Mouse (Mus musculus): ENCODE results near the gene Atxn1. TPM values are rescaled to one million over a fixed set of nuclear protein-coding genes. Genes with fewer than 3 reads are reported as not detected.

Gene Atxn1
- polyA plus RNA-seq, 1 experiment from 2014 or later, result 6.8 TPM

DNA sequence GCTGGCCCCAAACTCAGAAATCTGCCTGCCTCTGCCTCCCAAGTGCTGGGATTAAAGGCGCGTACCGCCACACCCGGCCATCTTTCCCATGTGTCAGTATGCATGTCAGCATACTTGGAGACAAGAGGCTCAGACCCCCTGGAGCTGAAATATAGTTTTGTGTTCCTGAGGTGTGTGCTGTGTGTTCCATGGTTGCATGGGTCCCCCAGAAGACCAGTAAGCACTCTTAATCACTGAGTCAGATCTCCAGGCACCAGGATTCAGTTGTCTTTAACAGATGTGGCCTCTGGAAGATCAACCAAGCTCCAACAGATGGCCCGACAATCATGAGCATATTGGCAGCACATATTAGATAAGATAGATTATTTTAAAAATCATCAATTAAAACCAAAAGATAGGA is 62.4 kb downstream of the Atxn1 start:
- 98% methylated on average over 5 of the region's 5 CpGs for WGBS
- Histone ChIP-seq H3K4me3 (replicated peaks; ENCODE audit: low read depth, low read length) (no peak overlapping the region), H3K36me3 (ENCODE audit: insufficient read depth, low read length) (no peaks in the 10 kb centered on the region), H3K4me2 (ENCODE audit: low read length) (no peak overlapping the region), H3K4me1 (replicated peaks; ENCODE audit: insufficient read depth, low read length) (peaks cover 22% of the 10 kb centered on the region), H3K27me3 (ENCODE audit: insufficient read depth, low read length) (no peaks in the 10 kb centered on the region), H3K27ac (no peak overlapping the region), H3K9me3 (replicated peaks; ENCODE audit: low read length) (no peaks in the 10 kb centered on the region), H3K9ac (ENCODE audit: low read depth, low read length) (no peak overlapping the region)
- TF ChIP-seq CTCF (IDR thresholded peaks at IDR 0.05; ENCODE audit: low read depth), result no peak
- DNase-seq (ENCODE audit: low spot score) (no peak), ATAC-seq (replicated peaks; ENCODE audit: low FRiP score, low read depth) (no peak)

DNA sequence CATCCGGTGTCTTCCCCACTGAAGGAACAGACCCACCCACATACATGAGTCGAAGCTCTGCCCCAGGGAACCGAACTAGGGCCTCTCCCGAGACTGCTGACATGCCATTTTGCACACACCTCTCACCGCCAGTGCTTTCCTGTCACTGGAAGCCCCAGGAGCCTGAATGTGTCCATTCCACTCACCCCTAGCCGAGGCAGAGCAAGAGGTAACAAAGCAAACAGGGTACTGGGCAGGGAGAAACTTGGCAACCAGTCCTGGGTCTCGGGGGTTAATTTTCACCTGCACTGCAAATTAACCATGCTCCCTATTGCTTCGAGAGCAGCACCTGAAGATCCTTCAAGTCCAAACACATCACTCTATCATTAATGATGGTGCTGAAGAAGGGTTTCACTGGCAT is 64.0 kb downstream of the Atxn1 start:
- no peak for TF ChIP-seq CTCF (IDR thresholded peaks at IDR 0.05; ENCODE audit: low read depth)
- Histone ChIP-seq H3K9ac (ENCODE audit: low read depth, low read length) (no peak overlapping the region), H3K9me3 (replicated peaks; ENCODE audit: low read length) (no peaks in the 10 kb centered on the region), H3K4me3 (replicated peaks; ENCODE audit: low read depth, low read length) (no peak overlapping the region), H3K4me1 (replicated peaks; ENCODE audit: insufficient read depth, low read length) (peaks cover 8% of the 10 kb centered on the region), H3K27me3 (ENCODE audit: insufficient read depth, low read length) (no peaks in the 10 kb centered on the region), H3K27ac (no peak overlapping the region), H3K4me2 (ENCODE audit: low read length) (no peak overlapping the region), H3K36me3 (ENCODE audit: insufficient read depth, low read length) (no peaks in the 10 kb centered on the region)
- ATAC-seq (replicated peaks; ENCODE audit: low FRiP score, low read depth), result no peak
- WGBS, result 85% methylated on average over 8 of the region's 8 CpGs
- no peak for DNase-seq (ENCODE audit: low spot score)

DNA sequence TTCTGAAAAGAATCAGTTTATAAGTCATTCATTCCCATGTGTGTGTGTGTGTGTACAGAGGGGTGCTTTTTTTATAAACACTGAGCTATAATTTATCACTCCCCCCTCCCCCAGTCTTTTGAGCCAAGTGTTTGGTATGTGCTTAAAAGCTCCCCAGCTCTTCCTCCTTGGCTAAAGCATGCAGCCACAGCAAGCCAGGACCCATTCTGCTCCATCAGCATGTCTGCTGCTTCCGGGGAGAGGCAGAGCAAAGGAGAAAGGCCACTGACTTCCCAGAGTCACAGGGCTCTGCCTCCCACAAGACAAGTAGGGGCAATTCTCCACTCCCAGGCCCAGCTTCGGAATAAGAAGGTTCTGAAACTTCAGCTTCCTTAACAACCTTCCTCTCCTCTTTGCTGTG is 67.2 kb downstream of the Atxn1 start:
- H3K9me3 ChIP-seq (replicated peaks; ENCODE audit: low read length), result no peaks in the 10 kb centered on the region
- TF ChIP-seq CTCF (IDR thresholded peaks at IDR 0.05; ENCODE audit: low read depth), result no peak
- DNase-seq (ENCODE audit: low spot score) (peak; percentile 78), ATAC-seq (replicated peaks; ENCODE audit: low FRiP score, low read depth) (no peak)
- no peak overlapping the region for H3K9ac ChIP-seq (ENCODE audit: low read depth, low read length)
- no peak overlapping the region for H3K4me3 ChIP-seq (replicated peaks; ENCODE audit: low read depth, low read length)
- WGBS, result 7% methylated on average over 2 of the region's 2 CpGs
- no peak overlapping the region for H3K4me2 ChIP-seq (ENCODE audit: low read length)
- 0 out of 2 replicates have a peak overlapping the region, but pooled peaks have one; percentile 42 for H3K27ac ChIP-seq
- no peaks in the 10 kb centered on the region for H3K27me3 ChIP-seq (ENCODE audit: insufficient read depth, low read length)
- no peaks in the 10 kb centered on the region for H3K36me3 ChIP-seq (ENCODE audit: insufficient read depth, low read length)
- peaks cover 17% of the 10 kb centered on the region for H3K4me1 ChIP-seq (replicated peaks; ENCODE audit: insufficient read depth, low read length)

DNA sequence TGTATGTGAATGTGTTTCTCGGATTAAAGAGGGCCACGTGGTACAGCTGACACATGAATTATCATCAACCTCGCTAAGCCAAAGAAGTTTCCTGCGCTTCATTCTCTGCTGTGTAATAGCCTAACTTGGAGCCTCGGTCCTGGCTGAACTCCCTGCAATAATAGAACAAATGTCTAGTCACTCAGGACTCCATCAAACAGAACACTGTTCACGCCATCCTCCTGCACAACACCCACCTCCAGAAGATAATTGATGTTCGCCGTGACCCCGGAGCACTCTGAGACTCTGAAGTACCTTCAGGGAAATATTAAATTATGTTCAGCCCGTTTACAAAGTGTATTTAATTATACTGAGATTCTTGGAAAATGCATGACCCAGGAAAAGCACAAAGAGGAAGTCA is 70.0 kb downstream of the Atxn1 start:
- no peak overlapping the region for H3K9ac ChIP-seq (ENCODE audit: low read depth, low read length)
- H3K36me3 ChIP-seq (ENCODE audit: insufficient read depth, low read length), result no peaks in the 10 kb centered on the region
- DNase-seq (ENCODE audit: low spot score) (peak; percentile 69), ATAC-seq (replicated peaks; ENCODE audit: low FRiP score, low read depth) (no peak)
- no peak for TF ChIP-seq CTCF (IDR thresholded peaks at IDR 0.05; ENCODE audit: low read depth)
- no peak overlapping the region for H3K4me3 ChIP-seq (replicated peaks; ENCODE audit: low read depth, low read length)
- H3K4me2 ChIP-seq (ENCODE audit: low read length), result no peak overlapping the region
- 0 out of 2 replicates have a peak overlapping the region, but pooled peaks have one; percentile 21 for H3K27ac ChIP-seq
- peaks cover 17% of the 10 kb centered on the region for H3K4me1 ChIP-seq (replicated peaks; ENCODE audit: insufficient read depth, low read length)
- no peaks in the 10 kb centered on the region for H3K27me3 ChIP-seq (ENCODE audit: insufficient read depth, low read length)
- 52% methylated on average over 10 of the region's 10 CpGs for WGBS
- no peaks in the 10 kb centered on the region for H3K9me3 ChIP-seq (replicated peaks; ENCODE audit: low read length)

DNA sequence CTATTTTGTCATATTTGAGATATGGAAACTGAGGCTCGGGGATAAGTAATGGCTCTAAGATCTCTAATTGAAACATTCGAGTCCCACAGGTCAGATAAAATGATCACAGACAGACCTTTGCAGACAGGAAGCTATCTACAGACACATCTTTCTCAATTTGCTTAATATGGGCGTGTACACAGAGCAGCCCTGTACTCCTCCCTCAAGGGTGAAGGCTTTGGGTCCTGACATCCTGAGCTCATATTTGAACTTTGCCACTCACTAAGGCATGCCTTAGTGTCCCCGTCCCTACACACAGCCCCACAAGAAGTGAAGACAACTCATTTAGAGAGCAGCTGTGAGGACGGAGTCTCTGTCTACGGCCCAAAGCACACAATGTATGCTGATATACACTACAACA is 70.6 kb downstream of the Atxn1 start:
- no peak for TF ChIP-seq CTCF (IDR thresholded peaks at IDR 0.05; ENCODE audit: low read depth)
- peaks cover 17% of the 10 kb centered on the region for H3K4me1 ChIP-seq (replicated peaks; ENCODE audit: insufficient read depth, low read length)
- 70% methylated on average over 6 of the region's 6 CpGs for WGBS
- no peak for ATAC-seq (replicated peaks; ENCODE audit: low FRiP score, low read depth)
- no peaks in the 10 kb centered on the region for H3K27me3 ChIP-seq (ENCODE audit: insufficient read depth, low read length)
- H3K4me3 ChIP-seq (replicated peaks; ENCODE audit: low read depth, low read length), result no peak overlapping the region
- DNase-seq (ENCODE audit: low spot score), result no peak
- no peaks in the 10 kb centered on the region for H3K9me3 ChIP-seq (replicated peaks; ENCODE audit: low read length)
- 0 out of 2 replicates have a peak overlapping the region, but pooled peaks have one; percentile 21 for H3K27ac ChIP-seq
- no peak overlapping the region for H3K9ac ChIP-seq (ENCODE audit: low read depth, low read length)
- no peaks in the 10 kb centered on the region for H3K36me3 ChIP-seq (ENCODE audit: insufficient read depth, low read length)
- H3K4me2 ChIP-seq (ENCODE audit: low read length), result no peak overlapping the region

DNA sequence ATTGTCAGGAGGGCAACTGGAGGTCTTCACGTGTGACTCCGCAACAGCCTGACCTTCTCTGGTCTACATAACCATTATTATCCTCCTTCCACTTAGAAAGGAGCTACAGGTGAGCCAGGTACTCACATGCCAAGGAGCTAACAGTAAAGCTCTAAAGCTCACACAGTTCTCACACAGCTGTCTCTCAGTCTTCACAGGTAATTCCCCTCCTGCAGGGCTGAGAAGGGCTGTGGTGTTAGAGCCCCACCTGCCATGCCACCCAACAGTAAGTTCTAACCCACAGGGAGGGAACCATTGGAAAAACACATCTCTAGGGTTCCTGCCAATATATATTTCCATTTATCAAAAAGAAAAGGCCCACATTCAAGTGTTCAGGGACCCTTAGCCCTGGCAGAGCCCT is 73.7 kb downstream of the Atxn1 start:
- peaks cover 13% of the 10 kb centered on the region; the same call in 1 of the 2 replicates for H3K4me1 ChIP-seq (replicated peaks; ENCODE audit: insufficient read depth, low read length)
- H3K27me3 ChIP-seq (ENCODE audit: insufficient read depth, low read length), result no peaks in the 10 kb centered on the region
- TF ChIP-seq CTCF (IDR thresholded peaks at IDR 0.05; ENCODE audit: low read depth), result no peak
- H3K27ac ChIP-seq, result no peak overlapping the region
- H3K36me3 ChIP-seq (ENCODE audit: insufficient read depth, low read length), result no peaks in the 10 kb centered on the region
- DNase-seq (ENCODE audit: low spot score) (no peak), ATAC-seq (replicated peaks; ENCODE audit: low FRiP score, low read depth) (no peak)
- no peak overlapping the region for H3K4me2 ChIP-seq (ENCODE audit: low read length)
- H3K4me3 ChIP-seq (replicated peaks; ENCODE audit: low read depth, low read length), result no peak overlapping the region
- no peak overlapping the region for H3K9ac ChIP-seq (ENCODE audit: low read depth, low read length)
- H3K9me3 ChIP-seq (replicated peaks; ENCODE audit: low read length), result no peaks in the 10 kb centered on the region
- WGBS, result 84% methylated on average over 2 of the region's 2 CpGs
